Mouse (Mus musculus) E14TG2a.4 (cell line): ENCODE results near the gene Atxn10.

Source experiments
- H3K27me3 ChIP-seq: 2 replicates; pipeline ENCODE4 v1.6.1; 2014; ENCODE audit warnings: low read length, control low read depth; ENCODE audit not compliant: insufficient read depth
- H3K36me3 ChIP-seq: 2 replicates; pipeline ENCODE4 v1.6.1; 2014; ENCODE audit warnings: low read length, control low read depth; ENCODE audit not compliant: insufficient read depth
- H3K4me1 ChIP-seq: replicated peaks from 2 replicates; pipeline ENCODE4 v1.6.1; 2014; ENCODE audit warnings: low read depth, low read length, control low read depth
- H3K4me3 ChIP-seq: replicated peaks from 2 replicates; pipeline ENCODE4 v1.5.1; 2014; ENCODE audit warnings: mild to moderate bottlenecking, low read length
- H3K9me3 ChIP-seq: 2 replicates; pipeline ENCODE4 v1.6.1; 2014; ENCODE audit warnings: low read length, control low read depth
- CTCF ChIP-seq: conservative IDR thresholded peaks from 2 replicates; pipeline ENCODE4 v1.5.1; 2014; ENCODE audit warnings: low read length
- NANOG ChIP-seq: IDR thresholded peaks from 2 replicates; pipeline ENCODE4 v1.6.1; 2014; ENCODE audit warnings: borderline replicate concordance, low read length, mixed read lengths
- POU5F1 ChIP-seq: IDR thresholded peaks from 2 replicates; pipeline ENCODE4 v1.6.1; 2014; ENCODE audit warnings: low read length, borderline replicate concordance

Atxn10 gene

DNA sequence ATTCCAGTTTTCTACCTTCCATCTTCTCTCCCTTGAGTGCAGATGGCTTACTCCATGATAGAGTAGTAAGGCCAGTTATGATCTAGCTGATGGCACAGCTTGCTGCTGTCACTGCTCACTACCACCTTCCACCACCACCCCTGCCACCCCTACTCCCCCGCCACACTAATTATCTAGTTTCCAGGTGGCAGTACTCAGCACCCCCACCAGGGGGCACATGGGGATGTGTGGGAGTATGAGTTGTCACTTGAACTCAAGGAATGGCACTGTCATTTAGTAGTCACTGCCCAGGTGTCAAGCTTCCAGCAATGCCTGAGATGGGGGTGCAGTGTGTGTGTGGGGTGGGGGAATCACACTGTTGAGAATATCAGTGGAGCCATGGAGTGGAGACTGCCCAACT lies 141.5 kb downstream of the Atxn10 start:
- Histone ChIP-seq H3K4me3 (no peak overlapping the region), H3K27me3 (peaks cover 17% of the 10 kb centered on the region), H3K9me3 (no peaks in the 10 kb centered on the region), H3K4me1 (peaks cover 34% of the 10 kb centered on the region), H3K36me3 (no peaks in the 10 kb centered on the region)
- TF ChIP-seq POU5F1 = no peak
- TF ChIP-seq CTCF = peak; percentile 85
- TF ChIP-seq NANOG = no peak

DNA sequence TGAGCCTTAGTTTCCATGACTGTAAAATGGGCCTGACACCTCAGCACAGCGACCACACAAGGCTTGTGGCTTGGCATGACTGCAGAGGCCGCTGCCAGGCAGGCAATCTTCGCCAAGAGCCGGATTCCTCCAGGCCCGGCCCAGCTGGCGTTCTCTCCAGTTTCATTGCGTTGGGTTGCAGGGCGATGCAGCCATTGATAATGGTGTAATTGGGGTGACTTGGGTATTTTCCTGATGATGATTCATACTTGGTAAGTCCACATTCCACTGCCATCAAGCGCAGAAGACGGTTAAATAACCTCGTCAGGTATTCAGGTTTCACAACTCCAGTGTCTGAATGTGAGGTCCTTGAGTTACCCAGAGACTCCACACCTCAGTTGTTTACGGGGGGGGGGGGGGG lies 143.3 kb downstream of the Atxn10 start:
- TF ChIP-seq POU5F1 (no peak), NANOG (no peak), CTCF (no peak)
- Histone ChIP-seq H3K27me3 (peaks cover 32% of the 10 kb centered on the region), H3K4me3 (no peak overlapping the region), H3K4me1 (peaks cover 34% of the 10 kb centered on the region), H3K9me3 (no peaks in the 10 kb centered on the region), H3K36me3 (no peaks in the 10 kb centered on the region)

- TF ChIP-seq POU5F1 (no peak), CTCF (no peak), NANOG (no peak)
- Histone ChIP-seq H3K9me3 (no peaks in the 10 kb centered on the region), H3K27me3 (peaks cover 32% of the 10 kb centered on the region), H3K4me1 (peaks cover 34% of the 10 kb centered on the region), H3K36me3 (no peaks in the 10 kb centered on the region), H3K4me3 (no peak overlapping the region)
Measured at GRCm38 (mm10) chr15:85479919-85480318, 143.9 kb downstream of the Atxn10 start.

DNA sequence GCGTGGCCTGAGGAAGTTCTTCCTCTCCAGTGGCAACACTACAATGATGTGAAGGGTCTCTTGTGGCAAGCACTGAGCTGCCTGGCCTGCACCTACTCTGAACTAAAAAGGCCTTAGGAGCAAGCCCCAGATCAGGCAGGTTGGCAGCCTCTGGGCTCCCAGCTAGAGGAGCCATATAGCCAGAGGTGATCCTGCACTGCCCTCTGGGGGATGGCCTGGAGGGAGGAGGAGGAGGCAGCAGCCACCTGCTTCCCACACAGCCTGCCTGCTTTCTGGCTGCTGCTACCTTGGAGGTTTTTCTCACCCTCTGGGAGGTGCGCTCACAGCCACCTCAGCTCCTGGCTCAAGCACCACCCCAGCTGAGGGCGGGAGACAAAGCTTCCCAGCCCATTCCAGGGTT lies 144.6 kb downstream of the Atxn10 start:
- no peaks in the 10 kb centered on the region for H3K36me3 ChIP-seq
- no peak overlapping the region for H3K4me3 ChIP-seq
- TF ChIP-seq CTCF = no peak
- TF ChIP-seq POU5F1 = no peak
- TF ChIP-seq NANOG = no peak
- H3K27me3 ChIP-seq = peaks cover 32% of the 10 kb centered on the region
- no peaks in the 10 kb centered on the region for H3K9me3 ChIP-seq
- peaks cover 30% of the 10 kb centered on the region for H3K4me1 ChIP-seq

GRCm38 (mm10) chr15:85488900-85489299 lies 152.9 kb downstream of the Atxn10 start:
- H3K4me1 ChIP-seq = peaks cover 5% of the 10 kb centered on the region
- H3K36me3 ChIP-seq = no peaks in the 10 kb centered on the region
- H3K4me3 ChIP-seq = no peak overlapping the region
- no peaks in the 10 kb centered on the region for H3K9me3 ChIP-seq
- peaks cover 45% of the 10 kb centered on the region for H3K27me3 ChIP-seq
- TF ChIP-seq POU5F1 (no peak), CTCF (no peak), NANOG (no peak)

- no peak overlapping the region for H3K4me3 ChIP-seq
- peaks cover 14% of the 10 kb centered on the region for H3K4me1 ChIP-seq
- no peak for TF ChIP-seq POU5F1
- no peak for TF ChIP-seq NANOG
- no peak for TF ChIP-seq CTCF
- no peaks in the 10 kb centered on the region for H3K9me3 ChIP-seq
- peaks cover 48% of the 10 kb centered on the region for H3K27me3 ChIP-seq
- H3K36me3 ChIP-seq = no peaks in the 10 kb centered on the region
Measured at GRCm38 (mm10) chr15:85489751-85490150, 153.7 kb downstream of the Atxn10 start.

DNA sequence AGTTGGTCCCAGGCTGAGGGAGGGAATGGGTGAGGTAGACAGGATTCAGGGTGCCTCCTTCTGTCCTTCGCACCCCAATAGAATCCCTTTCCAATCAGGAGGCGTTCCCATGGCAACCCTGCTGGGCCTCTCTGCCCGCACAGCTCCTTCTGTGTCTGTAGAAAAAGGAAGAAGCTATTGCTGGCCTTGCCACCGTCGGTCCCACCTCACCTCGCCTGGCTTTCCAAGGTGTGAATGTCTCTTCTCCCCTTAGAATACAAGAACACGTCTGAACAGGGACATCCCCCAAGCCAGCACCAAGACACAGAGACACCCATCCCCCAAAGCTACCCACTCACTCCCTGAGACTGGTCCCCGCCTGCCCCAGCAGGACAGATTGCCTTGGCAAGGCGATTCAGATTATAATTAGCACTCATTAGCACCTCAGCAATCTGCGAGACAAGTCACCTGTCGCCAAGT lies 158.1 kb downstream of the Atxn10 start:
- H3K9me3 ChIP-seq = no peaks in the 10 kb centered on the region
- TF ChIP-seq POU5F1 (no peak), NANOG (no peak), CTCF (no peak)
- H3K36me3 ChIP-seq = no peaks in the 10 kb centered on the region
- H3K27me3 ChIP-seq = peaks cover 80% of the 10 kb centered on the region
- 0 out of 2 replicates have a peak overlapping the region, but pooled peaks have one; percentile 26 for H3K4me3 ChIP-seq
- peaks cover 26% of the 10 kb centered on the region for H3K4me1 ChIP-seq

DNA sequence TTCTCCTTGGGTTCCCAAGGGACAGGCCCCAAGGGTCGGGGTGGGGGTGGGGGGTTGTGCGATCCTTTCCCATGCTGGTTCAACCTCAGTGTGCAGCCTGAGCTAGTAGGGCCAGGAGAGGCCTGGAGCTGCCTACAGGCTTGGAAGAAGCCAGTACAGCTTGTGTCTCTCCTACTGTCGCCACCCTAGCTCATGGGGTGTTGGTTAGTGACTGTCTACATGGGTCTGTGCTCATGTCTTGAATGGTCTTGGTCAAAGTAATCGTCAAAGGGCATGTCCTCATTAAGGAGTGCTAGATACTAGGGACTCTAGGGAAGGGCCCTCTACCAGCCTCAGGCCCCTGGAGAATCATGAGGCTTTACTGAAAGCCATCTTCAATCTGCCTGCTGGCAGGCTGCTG lies 161.5 kb downstream of the Atxn10 start:
- Histone ChIP-seq H3K27me3 (peaks cover 67% of the 10 kb centered on the region), H3K4me3 (no peak overlapping the region), H3K9me3 (no peaks in the 10 kb centered on the region), H3K4me1 (peaks cover 26% of the 10 kb centered on the region), H3K36me3 (no peaks in the 10 kb centered on the region)
- TF ChIP-seq POU5F1 (no peak), NANOG (no peak), CTCF (no peak)

DNA sequence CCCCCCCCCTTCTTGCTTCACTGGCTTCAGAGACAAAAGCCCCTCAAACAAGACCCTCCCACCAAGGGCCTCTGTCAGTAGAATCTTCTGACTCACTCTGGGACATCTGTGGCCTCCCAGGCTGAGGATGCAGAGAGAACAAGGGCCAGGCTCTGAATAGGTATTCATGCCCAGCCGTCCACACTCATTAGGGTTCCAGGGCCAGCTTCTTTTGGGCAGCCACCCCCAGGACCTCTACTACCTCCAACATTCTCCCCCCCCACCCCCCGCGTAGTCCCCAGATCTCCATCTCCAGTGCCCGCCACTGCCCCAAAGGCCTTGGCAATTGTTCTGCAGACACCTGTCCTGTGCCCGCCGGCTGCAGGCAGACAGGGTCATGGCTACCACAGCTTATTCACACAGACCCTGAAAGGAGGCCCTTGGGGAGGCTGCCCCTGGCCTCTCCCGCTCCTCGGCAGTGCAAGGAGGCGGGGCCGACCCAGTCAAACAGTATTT lies 162.0 kb downstream of the Atxn10 start:
- peaks cover 26% of the 10 kb centered on the region for H3K4me1 ChIP-seq
- TF ChIP-seq CTCF (no peak), POU5F1 (no peak), NANOG (no peak)
- H3K4me3 ChIP-seq = no peak overlapping the region; the same call in 1 of the 2 replicates
- no peaks in the 10 kb centered on the region for H3K9me3 ChIP-seq
- H3K27me3 ChIP-seq = peaks cover 65% of the 10 kb centered on the region
- H3K36me3 ChIP-seq = no peaks in the 10 kb centered on the region
